Mouse (Mus musculus): ENCODE data around the gene Cd93.

DNA sequence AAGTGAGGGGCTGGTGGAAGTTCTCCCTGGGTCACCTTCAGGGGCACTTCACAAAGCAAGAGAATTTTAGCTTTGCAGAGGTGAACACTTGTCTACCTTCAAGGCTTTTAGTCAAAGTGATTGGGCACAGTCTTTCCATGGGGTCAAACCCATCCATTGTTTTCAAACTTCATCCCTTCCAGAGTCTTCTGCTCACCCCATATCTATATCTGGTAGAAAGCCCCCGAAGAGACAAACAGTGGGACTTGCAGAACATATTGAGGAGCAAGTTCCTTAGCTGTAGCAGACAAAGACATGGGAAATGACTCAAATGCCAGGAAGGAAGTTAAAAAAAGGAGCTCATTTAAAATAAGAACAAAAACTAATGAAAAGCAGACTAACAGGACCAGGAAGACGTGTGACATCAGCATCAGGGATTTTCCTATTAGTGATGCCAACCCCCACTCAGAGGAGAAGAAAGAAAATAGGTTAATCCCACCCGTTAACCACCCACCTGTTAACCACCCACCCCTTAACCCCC lies 24.6 kb upstream of the Cd93 start:
- TF ChIP-seq POLR2A (IDR thresholded peaks at IDR 0.05; ENCODE audit: insufficient read length, low read depth): no peak
- no peak for TF ChIP-seq MAX (IDR thresholded peaks at IDR 0.05; ENCODE audit: low read depth)
- no peak for TF ChIP-seq MYOD1 (IDR thresholded peaks at IDR 0.05; ENCODE audit: control insufficient read depth in 1 of 3, insufficient read length in 2 of 3, low read depth in 2 of 3)
- no peak for TF ChIP-seq MYOG (IDR thresholded peaks at IDR 0.05; ENCODE audit: control insufficient read depth in 1 of 3, insufficient read depth in 1 of 3, insufficient read length in 2 of 3, low read depth in 2 of 3)
- TF ChIP-seq POLR2AphosphoS2 (IDR thresholded peaks at IDR 0.05; ENCODE audit: insufficient read length, low read depth): no peak
- TF ChIP-seq TCF12 (IDR thresholded peaks at IDR 0.05; ENCODE audit: insufficient read depth, poor library complexity, severe bottlenecking): no peak

Data from myocyte (in vitro differentiated cells).